Mouse (Mus musculus): ENCODE results near the gene E130308A19Rik. TPM values are rescaled to one million over a fixed set of nuclear protein-coding genes. Genes with fewer than 3 reads are reported as not detected.

Gene E130308A19Rik
- polyA plus RNA-seq, 1 experiment from 2014 or later = 39.7 TPM

DNA sequence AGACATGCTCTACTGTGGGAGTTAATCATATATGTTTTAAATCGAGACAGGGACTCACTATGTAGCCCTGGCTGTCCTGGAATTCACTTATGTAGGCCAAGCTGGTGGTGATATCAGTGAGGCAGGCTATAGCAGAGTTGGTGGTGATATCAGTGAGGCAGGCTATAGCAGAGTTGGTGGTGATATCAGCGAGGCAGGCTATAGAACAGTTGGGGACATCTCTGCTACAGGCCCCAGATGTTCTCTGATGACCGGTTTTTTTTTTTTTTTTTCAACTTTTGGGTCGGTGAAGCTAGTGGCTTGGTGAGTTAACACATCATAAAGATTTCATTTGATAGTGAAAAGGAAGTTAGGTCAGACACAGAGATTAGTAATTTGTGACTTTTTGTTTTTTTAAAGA lies 176.8 kb downstream of the E130308A19Rik start:
- no peak overlapping the region for H3K4me2 ChIP-seq
- H3K36me3 ChIP-seq (ENCODE audit: poor library complexity, severe bottlenecking) = no peaks in the 10 kb centered on the region
- H3K4me1 ChIP-seq = peaks cover 20% of the 10 kb centered on the region
- no peak overlapping the region for H3K9ac ChIP-seq
- no peaks in the 10 kb centered on the region for H3K9me3 ChIP-seq (replicated peaks)
- ATAC-seq = no peak
- H3K27ac ChIP-seq = no peak overlapping the region
- 76% methylated on average over 4 of the region's 4 CpGs for WGBS
- no peak overlapping the region for H3K4me3 ChIP-seq
- 0 out of 2 replicates have a peak, but pooled peaks cover 2% of the 10 kb centered on the region for H3K27me3 ChIP-seq

GRCm38 (mm10) chr4:59803358-59803757 lies 177.3 kb downstream of the E130308A19Rik start:
- Histone ChIP-seq H3K27me3 (0 out of 2 replicates have a peak, but pooled peaks cover 2% of the 10 kb centered on the region), H3K4me1 (peaks cover 21% of the 10 kb centered on the region), H3K9ac (no peak overlapping the region), H3K9me3 (replicated peaks) (no peaks in the 10 kb centered on the region), H3K36me3 (ENCODE audit: poor library complexity, severe bottlenecking) (no peaks in the 10 kb centered on the region), H3K4me3 (no peak overlapping the region), H3K4me2 (no peak overlapping the region), H3K27ac (no peak overlapping the region)
- 83% methylated on average over 5 of the region's 5 CpGs for WGBS
- ATAC-seq = no peak

DNA sequence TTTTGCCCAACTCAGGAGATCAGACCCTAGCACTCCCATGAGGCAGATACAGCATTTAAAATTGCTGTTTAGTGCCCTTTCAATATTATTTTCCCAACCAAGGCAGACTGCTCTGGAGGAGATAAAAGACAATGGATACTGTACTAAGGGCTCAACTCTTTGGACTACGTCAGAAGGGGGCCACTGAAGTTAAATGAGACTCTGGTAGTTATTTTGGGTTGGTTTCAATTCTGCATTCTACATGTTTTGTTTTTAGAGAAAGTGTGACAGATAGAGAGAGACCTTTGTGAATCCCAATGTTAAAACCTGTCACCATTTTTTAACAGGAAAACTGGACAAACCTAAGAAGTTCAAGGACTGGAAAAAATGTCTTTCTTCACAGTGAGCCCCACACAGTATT lies 178.7 kb downstream of the E130308A19Rik start:
- 73% methylated on average over 1 of the region's 1 CpGs for WGBS
- no peak overlapping the region for H3K27ac ChIP-seq

DNA sequence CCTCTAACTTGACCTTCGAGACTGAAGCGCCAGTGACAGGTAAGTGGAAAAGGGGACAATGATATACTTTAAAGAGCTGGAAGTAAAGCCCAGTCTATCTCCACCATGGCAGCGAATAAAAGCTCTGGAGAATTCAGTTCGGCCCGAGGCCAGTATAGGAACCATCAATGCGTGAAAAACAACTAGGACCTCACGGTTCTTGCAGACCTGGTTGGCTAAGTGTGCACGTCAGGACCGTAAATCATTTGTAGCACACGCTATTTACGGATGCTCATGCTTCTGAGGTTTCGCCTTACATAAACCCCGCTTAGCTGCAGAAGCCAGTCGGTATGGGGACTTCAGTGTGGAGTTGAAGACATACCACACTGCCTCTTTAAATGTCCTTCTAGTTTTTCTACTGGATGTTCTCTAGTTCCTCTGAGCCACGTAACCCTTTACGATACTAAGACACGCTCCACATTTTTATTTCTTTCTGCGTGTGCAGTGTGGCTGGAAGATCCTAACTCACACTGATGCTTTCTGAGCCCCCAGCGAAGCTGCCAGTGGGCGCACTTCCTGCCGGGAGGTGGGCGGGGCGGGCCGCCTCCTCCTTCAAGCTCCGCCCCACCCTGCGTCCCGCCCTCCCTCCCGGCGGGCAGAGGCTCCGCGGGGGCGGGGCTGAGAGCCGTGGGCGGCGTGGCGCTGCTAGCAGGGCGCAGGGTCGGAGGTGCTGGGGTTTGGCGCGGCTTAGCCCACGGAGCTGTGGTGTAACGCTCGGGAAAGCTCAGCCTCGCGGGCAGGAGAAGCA lies 179.4 kb downstream of the E130308A19Rik start, which contains the start of gene Snx30:
Snx30 (plus strand) TSS at position 660 of the 787 bp plus-strand sequence.
- peak within 1 kb of the TSS; percentile 59 for H3K27ac ChIP-seq
- 2% methylated on average over 45 of the region's 45 CpGs for WGBS
- peak; percentile 93 for ATAC-seq

More for the DNA sequence above, 178.7 kb downstream of the E130308A19Rik start:
- ATAC-seq = no peak
- no peaks in the 10 kb centered on the region for H3K36me3 ChIP-seq (ENCODE audit: poor library complexity, severe bottlenecking)
- 0 out of 2 replicates have a peak, but pooled peaks cover 2% of the 10 kb centered on the region for H3K27me3 ChIP-seq
- H3K4me1 ChIP-seq = peaks cover 21% of the 10 kb centered on the region
- peak overlapping the region; percentile 90 for H3K4me3 ChIP-seq
- no peaks in the 10 kb centered on the region for H3K9me3 ChIP-seq (replicated peaks)
- peak overlapping the region; percentile 89; the same call in 1 of the 2 replicates for H3K9ac ChIP-seq
- peak overlapping the region; percentile 99 for H3K4me2 ChIP-seq

GRCm38 (mm10) chr4:59805968-59806878 lies 180.2 kb downstream of the E130308A19Rik start:
- ATAC-seq = peak; percentile 89
- H3K27ac ChIP-seq = peak overlapping the region; percentile 59

More for the DNA sequence above, 179.4 kb downstream of the E130308A19Rik start, which contains the start of gene Snx30:
- H3K4me3 ChIP-seq = peak within 1 kb of the TSS; percentile 90
- 0 out of 2 replicates have a peak, but pooled peaks cover 2% of the 10 kb centered on the region for H3K27me3 ChIP-seq
- H3K36me3 ChIP-seq (ENCODE audit: poor library complexity, severe bottlenecking) = no peaks in the 10 kb centered on the region
- H3K9ac ChIP-seq = peak within 1 kb of the TSS; percentile 89
- H3K9me3 ChIP-seq (replicated peaks) = no peaks in the 10 kb centered on the region
- H3K4me1 ChIP-seq = peaks cover 21% of the 10 kb centered on the region
- H3K4me2 ChIP-seq = peak within 1 kb of the TSS; percentile 99

DNA sequence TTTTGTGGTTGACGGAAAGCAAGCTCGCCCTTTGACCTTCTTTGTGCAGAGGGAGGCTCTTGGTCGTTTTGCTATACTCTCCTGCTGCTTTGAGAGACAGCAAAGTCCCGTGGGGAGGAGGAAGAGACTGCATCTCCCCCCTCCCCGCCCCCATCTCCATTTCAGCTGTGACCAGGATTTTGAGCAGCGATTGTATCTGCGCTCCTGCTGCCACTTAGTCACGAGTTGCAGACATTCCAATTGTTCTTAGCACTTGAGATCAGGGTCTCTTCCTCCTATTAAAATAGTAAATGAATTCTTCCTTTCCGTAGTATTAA lies 180.8 kb downstream of the E130308A19Rik start:
- 5% methylated on average over 9 of the region's 9 CpGs for WGBS
- Histone ChIP-seq H3K4me1 (peaks cover 21% of the 10 kb centered on the region), H3K4me2 (peak overlapping the region; percentile 99), H3K36me3 (ENCODE audit: poor library complexity, severe bottlenecking) (no peaks in the 10 kb centered on the region), H3K9me3 (replicated peaks) (no peaks in the 10 kb centered on the region), H3K4me3 (peak overlapping the region; percentile 90), H3K27me3 (0 out of 2 replicates have a peak, but pooled peaks cover 2% of the 10 kb centered on the region), H3K27ac (no peak overlapping the region), H3K9ac (peak overlapping the region; percentile 89)
- no peak for ATAC-seq

More at GRCm38 (mm10) chr4:59805968-59806878, 180.2 kb downstream of the E130308A19Rik start:
- H3K4me3 ChIP-seq = peak overlapping the region; percentile 90
- H3K4me1 ChIP-seq = peaks cover 21% of the 10 kb centered on the region
- H3K4me2 ChIP-seq = peak overlapping the region; percentile 99
- peak overlapping the region; percentile 89 for H3K9ac ChIP-seq
- H3K27me3 ChIP-seq = 0 out of 2 replicates have a peak, but pooled peaks cover 2% of the 10 kb centered on the region
- no peaks in the 10 kb centered on the region for H3K9me3 ChIP-seq (replicated peaks)
- no peaks in the 10 kb centered on the region for H3K36me3 ChIP-seq (ENCODE audit: poor library complexity, severe bottlenecking)
- WGBS = under 1% methylated on average over 53 of the region's 58 CpGs

GRCm38 (mm10) chr4:59807521-59807920 lies 181.5 kb downstream of the E130308A19Rik start:
- H3K9ac ChIP-seq = no peak overlapping the region
- 0 out of 2 replicates have a peak, but pooled peaks cover 2% of the 10 kb centered on the region for H3K27me3 ChIP-seq
- 80% methylated on average over 2 of the region's 2 CpGs for WGBS
- ATAC-seq = no peak
- H3K27ac ChIP-seq = no peak overlapping the region
- H3K4me3 ChIP-seq = peak overlapping the region; percentile 90; the same call in 1 of the 2 replicates
- H3K4me2 ChIP-seq = peak overlapping the region; percentile 99; the same call in 1 of the 2 replicates
- no peaks in the 10 kb centered on the region for H3K9me3 ChIP-seq (replicated peaks)
- no peaks in the 10 kb centered on the region for H3K36me3 ChIP-seq (ENCODE audit: poor library complexity, severe bottlenecking)
- H3K4me1 ChIP-seq = peaks cover 21% of the 10 kb centered on the region

DNA sequence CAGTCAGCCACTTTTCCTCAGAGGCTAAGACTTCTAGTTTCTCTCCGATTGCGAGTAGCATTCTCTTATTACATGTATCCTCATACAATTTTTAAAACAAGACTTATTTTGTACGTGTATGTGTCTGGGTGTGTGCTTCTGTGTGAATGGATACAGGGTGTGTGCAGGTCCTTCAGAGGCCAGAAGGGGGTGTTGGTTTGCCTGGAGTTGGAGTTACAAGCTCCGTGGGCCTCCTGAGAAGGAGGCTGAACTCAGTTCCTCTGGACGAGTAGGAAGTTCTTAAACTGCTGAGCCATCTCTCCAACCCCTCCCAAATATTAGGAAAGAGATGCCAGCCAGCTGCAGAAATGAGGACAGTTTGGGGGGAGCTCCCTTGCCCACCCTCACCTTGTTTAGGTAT lies 182.4 kb downstream of the E130308A19Rik start:
- Histone ChIP-seq H3K36me3 (ENCODE audit: poor library complexity, severe bottlenecking) (no peaks in the 10 kb centered on the region), H3K4me2 (no peak overlapping the region), H3K9ac (no peak overlapping the region), H3K9me3 (replicated peaks) (no peaks in the 10 kb centered on the region), H3K27ac (no peak overlapping the region), H3K27me3 (0 out of 2 replicates have a peak, but pooled peaks cover 1% of the 10 kb centered on the region), H3K4me1 (peaks cover 21% of the 10 kb centered on the region), H3K4me3 (no peak overlapping the region)
- ATAC-seq = no peak
- WGBS = 77% methylated on average over 5 of the region's 5 CpGs

Other genes with a start within 250 kb of the E130308A19Rik start
- 0.69 and 0.72 TPM in 2 replicates for gene Susd1, start 187.6 kb upstream of the E130308A19Rik start, polyA plus RNA-seq (2015; fragmentation: Nextera tagmentation; extraction: Ambion mirVana)
- gene Ptbp3, start 76.8 kb upstream of the E130308A19Rik start, polyA plus RNA-seq (2015; fragmentation: Nextera tagmentation; extraction: Ambion mirVana) = 16.0 and 18.7 TPM in 2 replicates
- 24.0 and 26.4 TPM in 2 replicates for gene Hsdl2, start 44.6 kb upstream of the E130308A19Rik start, polyA plus RNA-seq (2015; fragmentation: Nextera tagmentation; extraction: Ambion mirVana)
- gene Inip, start 175.4 kb downstream of the E130308A19Rik start, polyA plus RNA-seq (2015; fragmentation: Nextera tagmentation; extraction: Ambion mirVana) = 96.1 and 96.8 TPM in 2 replicates
- gene Snx30, start 179.6 kb downstream of the E130308A19Rik start, polyA plus RNA-seq (2015; fragmentation: Nextera tagmentation; extraction: Ambion mirVana) = 8.8 and 9.4 TPM in 2 replicates

Measured in forebrain, embryonic 13.5 days (tissue).